Mouse (Mus musculus) liver, embryonic 14.5 days (tissue): ENCODE measurements around the gene Plekhg4.

Experiments used
- CTCF ChIP-seq: IDR thresholded peaks from 2 replicates; pipeline ENCODE4 v1.5.1; 2016; ENCODE audit warnings: antibody characterized with exemption, low read depth, control low read depth
- EP300 ChIP-seq: IDR thresholded peaks from 2 replicates; pipeline ENCODE4 v1.6.1; 2016; ENCODE audit warnings: antibody characterized with exemption, low read depth

DNA sequence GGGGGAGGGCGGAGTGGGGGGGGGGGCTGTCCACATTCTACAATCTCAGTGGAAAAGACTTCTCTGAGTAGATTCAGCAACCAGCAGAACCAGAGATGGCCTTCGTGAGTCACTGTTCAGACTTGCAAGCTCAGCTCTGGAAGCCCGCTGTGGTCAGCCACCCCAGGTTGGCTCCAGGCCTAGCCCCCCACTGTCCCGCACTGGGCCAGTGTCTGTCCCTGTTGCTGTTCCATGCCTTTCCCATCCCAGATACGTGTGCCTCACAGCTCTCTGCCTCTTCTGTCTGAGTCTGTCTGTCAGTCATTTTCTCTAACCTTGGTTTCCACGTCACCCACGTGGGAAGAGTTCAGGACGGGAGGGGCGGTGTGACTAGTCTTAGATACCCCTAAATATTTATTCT lies 601 bp upstream of the Plekhg4 start:
- TF ChIP-seq CTCF (no peak), EP300 (no peak)
